Mouse (Mus musculus) layer of hippocampus, adult 8-10 months (tissue): ENCODE measurements around the gene Tfdp1. TPM values are rescaled to one million over a fixed set of nuclear protein-coding genes. Genes with fewer than 3 reads are reported as not detected.

ENCODE experiments used
- DNase-seq, 2 experiments: peaks; one replicate each; pipeline ENCODE4 v3.0.0; 2022; ENCODE audit warnings: low spot score in 2 of 2
- total RNA-seq, 4 experiments: library from RNA; stranded (reverse); gene quantifications; 2 replicates each; pipeline ENCODE4 v1.2.4; 2022

Gene Tfdp1
- total RNA-seq, 4 experiments from 2014 or later, result 58.4 to 71.6 (median 67.4) TPM

DNA sequence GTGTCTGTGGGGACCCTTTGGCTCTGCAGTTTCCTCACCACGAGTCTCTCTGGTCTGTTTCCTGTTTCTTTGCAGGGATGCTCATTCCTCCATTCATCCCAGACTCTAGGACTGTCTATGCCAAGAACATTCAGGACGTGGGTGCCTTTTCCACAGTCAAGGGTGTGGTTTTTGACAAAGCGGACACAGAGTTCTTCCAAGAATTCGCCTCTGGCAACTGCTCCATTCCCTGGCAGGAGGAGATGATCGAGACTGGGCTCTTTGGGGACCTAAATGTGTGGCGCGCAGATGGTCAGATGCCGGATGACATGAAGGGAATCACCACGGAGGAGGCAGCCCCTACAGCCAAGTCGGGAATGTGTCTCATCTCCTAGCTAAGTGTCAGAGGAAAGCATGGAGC, 77.3 kb downstream of the Tfdp1 start:
- peak in 1 of 2 experiments; percentile 11 for DNase-seq

- DNase-seq, result no peak
Measured at GRCm38 (mm10) chr8:13419111-13419639, 80.6 kb downstream of the Tfdp1 start.

DNA sequence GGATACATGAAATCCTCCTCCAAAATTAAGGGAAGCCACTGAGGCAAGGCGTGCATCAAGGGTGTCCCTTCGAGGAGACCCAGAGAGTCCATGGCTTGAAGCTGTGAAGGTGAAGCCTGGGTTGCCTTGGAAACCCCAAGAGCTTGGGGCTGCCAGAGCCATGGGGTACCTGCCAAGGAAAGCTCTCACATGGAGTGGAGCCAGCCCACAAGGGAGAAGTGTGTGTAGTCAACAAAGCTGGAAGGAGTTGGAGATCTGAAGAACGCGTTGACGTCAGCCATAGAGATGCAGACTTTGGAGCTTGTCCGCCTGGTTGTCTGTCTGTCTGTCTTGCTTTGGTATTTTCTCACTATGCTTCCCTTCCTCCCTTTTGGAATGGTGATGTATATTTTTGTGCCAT, 82.4 kb downstream of the Tfdp1 start:
- DNase-seq, result peak in 1 of 2 experiments; percentile 15

DNA sequence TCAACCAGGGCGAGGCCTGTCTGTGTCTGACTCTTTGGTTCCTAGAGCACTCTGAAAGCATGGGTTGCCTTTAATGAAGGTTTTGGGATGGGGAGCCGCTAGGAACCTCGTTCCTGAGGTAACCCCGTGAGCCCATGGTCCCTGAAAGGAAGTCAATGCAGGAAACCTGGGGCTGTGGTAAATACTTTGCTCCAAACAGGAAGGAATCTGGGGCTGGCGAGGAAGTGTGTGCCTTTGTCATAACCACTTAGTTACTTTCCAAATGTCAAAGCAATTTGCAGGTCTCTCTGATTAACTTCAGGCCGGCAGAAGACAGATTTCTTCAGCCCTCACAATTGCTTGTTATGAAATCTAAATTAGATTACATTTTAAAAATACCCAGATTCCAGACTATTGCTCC, 88.8 kb downstream of the Tfdp1 start:
- no peak for DNase-seq

Other genes with a start within 250 kb of the Tfdp1 start
- gene Pcid2, start 233.3 kb upstream of the Tfdp1 start, total RNA-seq, result 10 to 100 TPM; 25.6 to 35.2 (median 27.4) TPM
- gene Cul4a, start 233.1 kb upstream of the Tfdp1 start, total RNA-seq, result 10 to 100 TPM; 53.7 to 60.8 (median 57.4) TPM
- 100 to 1,000 TPM; 261 to 360 (median 306) TPM for gene Lamp1, start 179.6 kb upstream of the Tfdp1 start, total RNA-seq
- gene Grtp1, start 138.1 kb upstream of the Tfdp1 start, total RNA-seq, result 1 to 10 TPM; 3.9 to 6.7 (median 5.5) TPM
- 1 to 10 TPM in 2 of 4 experiments, under 1 TPM in 2; 0.59 to 1.3 (median 1.0) TPM for gene Adprhl1, start 84.6 kb upstream of the Tfdp1 start, total RNA-seq
- gene Dcun1d2, start 50.6 kb upstream of the Tfdp1 start, total RNA-seq, result 10 to 100 TPM; 35.8 to 39.8 (median 38.4) TPM
- gene Tmco3, start 50.6 kb upstream of the Tfdp1 start, total RNA-seq, result 10 to 100 TPM; 45.3 to 53.0 (median 49.2) TPM
- not detected for gene Atp4b, start 58.1 kb downstream of the Tfdp1 start, total RNA-seq
- not detected for gene Grk1, start 66.3 kb downstream of the Tfdp1 start, total RNA-seq
- 1 to 10 TPM; 4.9 to 6.8 (median 6.1) TPM for gene Tmem255b, start 96.4 kb downstream of the Tfdp1 start, total RNA-seq
- 100 to 1,000 TPM in 2 of 4 experiments, 10 to 100 TPM in 2; 84.4 to 105 (median 93.8) TPM for gene Gas6, start 155.7 kb downstream of the Tfdp1 start, total RNA-seq
- not detected for gene 1700029H14Rik, start 223.7 kb downstream of the Tfdp1 start, total RNA-seq